ENCODE assay signal across 17 mouse cellular contexts in genomic region chr12:91802586-91803206, GRCm38 (mm10).
"Had no signal": no experiment of that assay in that cellular context is flagged by ENCODE, and none has a peak within 500 bp of the region (broad histone marks: within the 10 kb centered on the region; RNA-seq: fewer than 3 reads in every experiment).

No protein-coding gene starts in this region.

- H3K4me3 ChIP-seq: liver, embryonic 15.5 days; lung, embryonic 15.5 days; megakaryocyte, embryonic 14.5 days; neural tube, embryonic 12.5 days; stomach, embryonic 15.5 days had no signal

- ATAC-seq: liver, postnatal 0 days; lung, postnatal 0 days had no signal

- H3K27me3 ChIP-seq: liver, embryonic 15.5 days; lung, embryonic 15.5 days; neural tube, embryonic 12.5 days; stomach, embryonic 15.5 days had no signal

- H3K9me3 ChIP-seq: liver, embryonic 15.5 days; lung, embryonic 15.5 days; megakaryocyte, embryonic 14.5 days; neural tube, embryonic 12.5 days; stomach, embryonic 15.5 days had no signal

- DNase-seq: liver, postnatal 0 days; lung, adult 2 months; lung, postnatal 14 days; lung, postnatal 36 days; spleen, adult 18-20 months; thymus, adult 2 months; thymus, postnatal 25 days; thymus, postnatal 4 days had no signal

- H3K4me1 ChIP-seq: lung, embryonic 15.5 days; neural tube, embryonic 12.5 days; stomach, embryonic 15.5 days had no signal

- H3K4me2 ChIP-seq: liver, embryonic 15.5 days; lung, embryonic 15.5 days; midbrain, embryonic 11.5 days; neural tube, embryonic 12.5 days; stomach, embryonic 15.5 days had no signal

- H3K27ac ChIP-seq: liver, embryonic 15.5 days; lung, embryonic 15.5 days; macrophage; neural tube, embryonic 12.5 days; stomach, embryonic 15.5 days; stomach, postnatal 0 days had no signal

- H3K36me3 ChIP-seq: liver, embryonic 15.5 days; lung, embryonic 15.5 days had no signal

- H3K9ac ChIP-seq: liver, embryonic 15.5 days; liver, postnatal 0 days; lung, embryonic 15.5 days; neural tube, embryonic 12.5 days; stomach, embryonic 15.5 days had no signal
